Mouse (Mus musculus) myocyte (in vitro differentiated cells): ENCODE results near the gene Mylk4. TPM values are rescaled to one million over a fixed set of nuclear protein-coding genes. Genes with fewer than 3 reads are reported as not detected.
A peak's percentile ranks its signal among the peaks of the same experiment; 100 is the strongest.

Experiments
- H3K27me3 ChIP-seq: one replicate; pipeline ENCODE4 v1.6.1; 2011; ENCODE audit not compliant: control insufficient read depth, insufficient read depth, insufficient read length
- H3K36me3 ChIP-seq: one replicate; pipeline ENCODE4 v1.6.1; 2011; ENCODE audit not compliant: control insufficient read depth, insufficient read depth
- H3K4me2 ChIP-seq: one replicate; pipeline ENCODE4 v1.6.1; 2011; ENCODE audit warnings: low read depth, control low read depth
- H3K4me3 ChIP-seq: one replicate; pipeline ENCODE4 v1.5.1; 2011; ENCODE audit warnings: mild to moderate bottlenecking, control low read depth, moderate library complexity
- H3K79me2 ChIP-seq: one replicate; pipeline ENCODE4 v1.6.1; 2011; ENCODE audit not compliant: control insufficient read depth, insufficient read depth
- H3ac ChIP-seq: one replicate; pipeline ENCODE4 v1.6.1; 2011; ENCODE audit not compliant: control insufficient read depth, insufficient read length
- CEBPB ChIP-seq: IDR thresholded peaks from 2 replicates; pipeline ENCODE4 v1.6.1; 2011; ENCODE audit warnings: mild to moderate bottlenecking, moderate library complexity; ENCODE audit not compliant: poor library complexity, insufficient read depth, severe bottlenecking
- E2F4 ChIP-seq: IDR thresholded peaks from one replicate; pipeline ENCODE4 v1.6.1; 2011; ENCODE audit warnings: mild to moderate bottlenecking, control low read depth, moderate library complexity; ENCODE audit not compliant: insufficient read depth
- MAX ChIP-seq: IDR thresholded peaks from one replicate; pipeline ENCODE4 v1.6.1; 2011; ENCODE audit warnings: low read depth, mild to moderate bottlenecking, control low read depth
- MYOD1 ChIP-seq, 3 experiments: IDR thresholded peaks; one replicate each; pipeline ENCODE4 v1.6.1; 2011; ENCODE audit warnings: control low read depth in 2 of 3, low read depth in 2 of 3, mild to moderate bottlenecking in 2 of 3, moderate library complexity in 1 of 3; ENCODE audit not compliant: insufficient read length in 2 of 3, control insufficient read depth in 1 of 3
- MYOG ChIP-seq, 3 experiments: IDR thresholded peaks; one replicate each; pipeline ENCODE4 v1.6.1; 2011; ENCODE audit warnings: control low read depth in 2 of 3, low read depth in 2 of 3, mild to moderate bottlenecking in 2 of 3; ENCODE audit not compliant: insufficient read length in 2 of 3, control insufficient read depth in 1 of 3, insufficient read depth in 1 of 3
- POLR2A ChIP-seq: IDR thresholded peaks from one replicate; pipeline ENCODE4 v1.6.1; 2011; ENCODE audit warnings: low read depth, mild to moderate bottlenecking, control low read depth, moderate library complexity; ENCODE audit not compliant: insufficient read length
- REST ChIP-seq: IDR thresholded peaks from one replicate; pipeline ENCODE4 v1.6.1; 2011; ENCODE audit warnings: mild to moderate bottlenecking, control low read depth, moderate library complexity; ENCODE audit not compliant: insufficient read depth, insufficient read length
- SRF ChIP-seq: IDR thresholded peaks from one replicate; pipeline ENCODE4 v1.6.1; 2011; ENCODE audit warnings: low read depth; ENCODE audit not compliant: control insufficient read depth, insufficient read length
- TCF12 ChIP-seq: IDR thresholded peaks from one replicate; pipeline ENCODE4 v1.6.1; 2011; ENCODE audit warnings: mild to moderate bottlenecking, control low read depth; ENCODE audit not compliant: poor library complexity, insufficient read depth, severe bottlenecking
- USF1 ChIP-seq: IDR thresholded peaks from one replicate; pipeline ENCODE4 v1.6.1; 2011; ENCODE audit warnings: low read depth, mild to moderate bottlenecking, control low read depth, moderate library complexity
- polyA plus RNA-seq: library from polyadenylated mRNA; unstranded; fragments of >200 nt; fragmentation: generic; extraction: Trizol; gene quantifications from one replicate; pipeline ENCODE4 v1.2.1, GENCODE M21; 2012; ENCODE audit warnings: missing spikeins

Mylk4 gene
- 31.1 TPM for polyA plus RNA-seq

DNA sequence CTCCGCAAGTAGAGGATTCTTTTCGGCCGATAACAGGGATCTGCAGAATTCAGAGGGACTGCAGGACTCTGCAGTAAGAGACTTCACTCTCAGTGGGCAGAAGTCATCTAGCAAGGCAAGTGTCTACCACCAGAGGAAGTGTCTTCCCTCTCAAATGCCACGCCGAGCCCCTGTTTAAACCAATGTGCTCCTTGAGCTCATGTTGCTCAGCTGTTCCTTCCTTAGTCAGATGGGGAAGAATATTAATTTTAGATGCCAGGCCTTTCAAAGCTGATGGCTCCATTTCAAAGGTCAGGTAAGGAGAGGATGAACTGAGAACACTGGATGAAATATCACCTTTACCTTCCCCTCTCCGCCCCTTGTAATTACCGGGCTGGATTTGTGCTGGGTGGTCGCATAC lies at the start of gene Mylk4:
TSS of gene Mylk4 (minus strand) at position 139 of the 400 bp plus-strand sequence.
- TF ChIP-seq SRF (no peak), REST (no peak), E2F4 (no peak)
- no peaks in the 10 kb centered on the region for H3K27me3 ChIP-seq

DNA sequence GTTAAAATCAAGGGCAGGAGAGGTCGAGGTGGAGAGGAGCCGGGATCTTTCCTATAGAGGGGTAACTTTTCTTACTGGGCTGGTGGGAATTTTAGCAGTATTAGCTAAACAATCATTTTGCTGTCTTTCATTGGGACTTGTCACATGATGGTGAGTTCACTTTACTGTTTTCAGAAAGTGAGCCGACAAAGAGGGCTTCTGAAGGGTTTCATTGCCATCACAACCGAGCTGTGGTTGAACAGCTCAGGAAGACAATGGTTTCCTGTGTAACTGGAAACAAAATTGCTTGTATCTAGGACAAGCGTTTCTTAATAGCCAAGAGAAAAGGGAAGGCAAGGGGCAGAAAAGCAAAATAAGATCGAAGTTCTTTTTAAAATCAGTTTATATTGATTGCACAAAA lies 49.5 kb upstream of the Mylk4 start:
- Histone ChIP-seq H3K4me3 (no peak overlapping the region), H3ac (no peak overlapping the region), H3K36me3 (no peaks in the 10 kb centered on the region), H3K79me2 (no peaks in the 10 kb centered on the region), H3K4me2 (no peak overlapping the region), H3K27me3 (no peaks in the 10 kb centered on the region)
- TF ChIP-seq MYOG (IDR thresholded peaks at IDR 0.05; ENCODE audit: control insufficient read depth in 1 of 3, insufficient read depth in 1 of 3, insufficient read length in 2 of 3, low read depth in 2 of 3) (no peak), CEBPB (no peak)

More for the DNA sequence above, at the start of gene Mylk4:
- H3ac ChIP-seq, result no peak within 1 kb of the TSS
- no peak within 1 kb of the TSS for H3K4me3 ChIP-seq
- H3K79me2 ChIP-seq, result no peaks in the 10 kb centered on the region
- no peaks in the 10 kb centered on the region for H3K36me3 ChIP-seq
- H3K4me2 ChIP-seq, result peak within 1 kb of the TSS; percentile 24

GRCm38 (mm10) chr13:32832776-32833175 lies 49.0 kb upstream of the Mylk4 start:
- no peak for TF ChIP-seq REST
- Histone ChIP-seq H3K4me2 (no peak overlapping the region), H3ac (no peak overlapping the region), H3K4me3 (no peak overlapping the region), H3K79me2 (no peaks in the 10 kb centered on the region), H3K36me3 (no peaks in the 10 kb centered on the region), H3K27me3 (no peaks in the 10 kb centered on the region)

DNA sequence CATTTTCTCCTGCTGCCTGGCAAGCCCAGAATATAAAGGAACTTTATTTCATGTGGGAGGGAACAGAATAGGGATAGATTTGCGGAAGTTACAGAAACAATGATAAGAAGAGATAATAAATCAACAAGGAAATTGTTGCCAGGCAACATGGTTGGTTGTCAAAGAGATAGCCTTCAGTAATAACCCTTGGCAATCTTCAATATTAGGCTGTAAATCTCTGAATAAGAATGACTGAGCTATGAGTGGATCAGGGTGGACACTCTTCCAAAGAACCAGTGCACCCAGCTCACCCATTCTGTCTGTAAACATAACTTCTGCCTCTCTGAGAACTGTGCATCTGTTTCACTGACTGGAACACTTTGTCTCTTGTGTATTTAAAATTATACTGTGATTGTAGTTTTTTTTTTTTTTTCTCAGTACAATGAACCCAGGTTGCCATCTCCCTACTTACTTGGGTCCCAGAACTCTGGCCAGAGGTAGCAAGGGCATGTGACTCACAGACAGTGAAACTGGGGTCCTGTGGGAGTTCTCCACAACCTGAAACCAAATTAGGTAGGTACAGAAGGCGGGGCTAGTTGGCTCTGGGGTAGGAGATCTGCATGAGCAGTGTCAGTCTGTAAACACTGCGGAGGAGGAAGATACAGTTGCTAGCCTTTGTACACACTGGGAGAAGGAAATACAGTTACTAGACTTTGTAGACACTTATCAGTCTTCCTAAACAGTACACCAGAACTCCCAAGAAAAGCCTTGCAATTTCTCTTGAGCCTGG lies 47.9 kb upstream of the Mylk4 start:
- no peaks in the 10 kb centered on the region for H3K79me2 ChIP-seq
- no peak overlapping the region for H3ac ChIP-seq
- H3K36me3 ChIP-seq, result no peaks in the 10 kb centered on the region
- TF ChIP-seq MYOG (IDR thresholded peaks at IDR 0.05; ENCODE audit: control insufficient read depth in 1 of 3, insufficient read depth in 1 of 3, insufficient read length in 2 of 3, low read depth in 2 of 3) (no peak), CEBPB (no peak)
- H3K27me3 ChIP-seq, result no peaks in the 10 kb centered on the region
- no peak overlapping the region for H3K4me2 ChIP-seq
- H3K4me3 ChIP-seq, result no peak overlapping the region

GRCm38 (mm10) chr13:32828886-32829285 lies 45.1 kb upstream of the Mylk4 start:
- Histone ChIP-seq H3K36me3 (no peaks in the 10 kb centered on the region), H3ac (no peak overlapping the region), H3K4me2 (no peak overlapping the region), H3K79me2 (no peaks in the 10 kb centered on the region), H3K4me3 (no peak overlapping the region), H3K27me3 (no peaks in the 10 kb centered on the region)
- TF ChIP-seq USF1, result no peak
- TF ChIP-seq CEBPB, result no peak
- no peak for TF ChIP-seq MAX
- no peak for TF ChIP-seq TCF12

- H3ac ChIP-seq, result no peak overlapping the region
Observed at GRCm38 (mm10) chr13:32827951-32828350, 44.2 kb upstream of the Mylk4 start.

More at GRCm38 (mm10) chr13:32827951-32828350, 44.2 kb upstream of the Mylk4 start:
- TF ChIP-seq MYOG (IDR thresholded peaks at IDR 0.05; ENCODE audit: control insufficient read depth in 1 of 3, insufficient read depth in 1 of 3, insufficient read length in 2 of 3, low read depth in 2 of 3), result peak in 1 of 3 experiments; percentile 23
- TF ChIP-seq MYOD1 (IDR thresholded peaks at IDR 0.05; ENCODE audit: control insufficient read depth in 1 of 3, insufficient read length in 2 of 3, low read depth in 2 of 3), result peak in 2 of 3 experiments; percentile 7 to 17
- TF ChIP-seq POLR2A, result no peak
- Histone ChIP-seq H3K4me2 (no peak overlapping the region), H3K4me3 (no peak overlapping the region), H3K27me3 (no peaks in the 10 kb centered on the region), H3K36me3 (no peaks in the 10 kb centered on the region), H3K79me2 (no peaks in the 10 kb centered on the region)
